Mouse (Mus musculus) heart, postnatal 0 days (tissue): Measurements from ENCODE around the gene Ints5.

ENCODE experiments used
- CTCF ChIP-seq: IDR thresholded peaks from 2 replicates; pipeline ENCODE4 v1.5.1; 2016; ENCODE audit warnings: antibody characterized with exemption, control low read depth, low read depth
- EP300 ChIP-seq: IDR thresholded peaks from 2 replicates; pipeline ENCODE4 v1.6.1; 2016; ENCODE audit warnings: antibody characterized with exemption, low read depth

- TF ChIP-seq EP300, result no peak
- peak; percentile 73 for TF ChIP-seq CTCF
Measured at GRCm38 (mm10) chr19:8844371-8845129, 48.3 kb upstream of the Ints5 start.
